Mouse (Mus musculus) kidney, postnatal 0 days (tissue): ENCODE measurements around the gene Wdr59. TPM values are rescaled to one million over a fixed set of nuclear protein-coding genes. Genes with fewer than 3 reads are reported as not detected.

Experiments
- ATAC-seq: fragments of 200-750 bp; cut with Nextera tagmentation; replicated peaks from 2 replicates; pipeline ENCODE4 v1.8.0; 2017; ENCODE audit warnings: low read depth, moderate number of reproducible peaks, moderate TSS enrichment, moderate library complexity; ENCODE audit not compliant: low FRiP score
- DNase-seq: peaks from one replicate; pipeline ENCODE4 v3.0.0-alpha.2; 2016; ENCODE audit warnings: low spot score
- H3K27ac ChIP-seq: fragments of 300-500 bp; sonication (generic); 2 replicates; pipeline ENCODE4 v1.5.1; 2014; ENCODE audit warnings: mild to moderate bottlenecking
- H3K27me3 ChIP-seq: fragments of 300-500 bp; sonication (generic); 2 replicates; pipeline ENCODE4 v1.6.1; 2014; ENCODE audit warnings: low read length, mixed read lengths; ENCODE audit not compliant: insufficient read depth
- H3K36me3 ChIP-seq: fragments of 300-500 bp; sonication (generic); 2 replicates; pipeline ENCODE4 v1.6.1; 2014; ENCODE audit warnings: low read length, mixed read lengths; ENCODE audit not compliant: insufficient read depth
- H3K4me1 ChIP-seq: fragments of 300-500 bp; sonication (generic); replicated peaks from 2 replicates; pipeline ENCODE4 v1.6.1; 2014; ENCODE audit warnings: antibody characterized with exemption, low read length, mixed read lengths; ENCODE audit not compliant: insufficient read depth
- H3K4me2 ChIP-seq: fragments of 300-500 bp; sonication (generic); 2 replicates; pipeline ENCODE4 v1.6.1; 2014; ENCODE audit warnings: mild to moderate bottlenecking, low read length, moderate library complexity, mixed read lengths
- H3K4me3 ChIP-seq: fragments of 300-500 bp; sonication (generic); replicated peaks from 2 replicates; pipeline ENCODE4 v1.5.1; 2014; ENCODE audit warnings: low read depth, low read length
- H3K9ac ChIP-seq: fragments of 300-500 bp; sonication (generic); 2 replicates; pipeline ENCODE4 v1.6.1; 2014; ENCODE audit warnings: low read depth, low read length
- H3K9me3 ChIP-seq: fragments of 300-500 bp; sonication (generic); replicated peaks from 2 replicates; pipeline ENCODE4 v1.6.1; 2016; ENCODE audit warnings: low read length, inconsistent platforms, mixed read lengths
- CTCF ChIP-seq: IDR thresholded peaks from 2 replicates; pipeline ENCODE4 v1.5.1; 2016; ENCODE audit warnings: antibody characterized with exemption, low read depth, mild to moderate bottlenecking, moderate library complexity
- WGBS: fragments of 180-500 bp; shearing (Covaris S2); extraction: QIAGEN DNeasy Blood & Tissue Kit; methylation state at CpG from one replicate; pipeline ENCODE4 v1.1.7; 2014; 5-methylcytosine and 5-hydroxymethylcytosine counted together
- polyA plus RNA-seq: library from polyadenylated mRNA; unstranded; fragments of >200 nt; fragmentation: Nextera tagmentation; extraction: Ambion mirVana; gene quantifications from 2 replicates; pipeline ENCODE4 v1.2.1, GENCODE M21; 2015

The Wdr59 gene
- polyA plus RNA-seq, 1 experiment from 2014 or later = 3.2 TPM

DNA sequence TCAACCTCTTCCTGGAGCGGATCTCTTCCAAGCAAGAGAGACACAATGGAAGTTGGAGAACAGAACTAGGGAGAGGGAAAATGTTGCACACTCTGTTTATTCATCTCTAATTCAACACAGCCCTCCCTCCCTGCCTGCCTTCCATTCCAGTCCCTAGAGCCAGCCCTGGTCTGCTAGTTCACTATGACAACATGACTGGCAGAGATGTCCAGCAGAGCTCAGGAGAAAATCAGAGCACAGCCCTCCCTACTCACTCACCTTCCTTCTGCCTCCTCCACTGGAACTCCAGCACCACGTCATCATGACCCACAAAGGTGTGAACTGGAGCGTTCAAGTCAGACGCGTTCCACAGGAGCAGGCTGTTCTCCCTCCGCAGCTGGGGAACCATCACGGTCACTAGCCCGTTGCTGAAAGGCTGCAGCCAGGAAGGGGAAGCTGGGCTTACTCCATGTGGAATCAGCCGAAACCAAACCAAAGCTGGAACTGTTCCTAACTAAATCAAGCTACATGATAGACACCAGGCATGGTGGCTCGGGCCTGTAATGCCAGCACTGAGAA lies 31.8 kb downstream of the Wdr59 start:
- peak; percentile 69 for ATAC-seq

DNA sequence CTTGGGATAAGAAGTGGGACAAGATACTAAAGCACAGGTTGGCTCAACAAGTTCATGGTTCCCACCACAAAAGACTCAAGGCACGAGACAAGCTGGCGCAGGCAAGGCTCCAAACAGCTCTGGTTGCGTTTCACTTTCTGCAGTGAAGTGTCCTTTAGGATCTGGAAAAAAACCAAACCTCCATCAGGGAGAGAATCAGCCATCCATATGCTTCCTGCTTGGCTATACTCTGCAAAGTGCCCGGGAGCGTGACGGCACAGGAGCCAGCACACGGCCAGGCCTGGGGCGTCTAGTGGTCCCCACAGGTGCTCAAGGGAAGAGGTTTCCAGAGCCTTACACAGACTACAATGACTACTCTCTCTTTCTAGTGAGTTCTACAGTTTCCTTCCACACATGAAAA lies 41.2 kb downstream of the Wdr59 start:
- no peak for TF ChIP-seq CTCF
- H3K27ac ChIP-seq = no peak overlapping the region
- H3K4me2 ChIP-seq = no peak overlapping the region
- no peaks in the 10 kb centered on the region for H3K9me3 ChIP-seq
- H3K4me1 ChIP-seq = no peaks in the 10 kb centered on the region
- peaks cover 33% of the 10 kb centered on the region for H3K36me3 ChIP-seq
- 83% methylated on average over 8 of the region's 8 CpGs for WGBS
- DNase-seq (no peak), ATAC-seq (no peak)
- no peak overlapping the region for H3K9ac ChIP-seq
- H3K4me3 ChIP-seq = no peak overlapping the region
- no peaks in the 10 kb centered on the region for H3K27me3 ChIP-seq

More for the DNA sequence above, 31.8 kb downstream of the Wdr59 start:
- Histone ChIP-seq H3K4me1 (no peaks in the 10 kb centered on the region), H3K4me2 (no peak overlapping the region), H3K36me3 (0 out of 2 replicates have a peak, but pooled peaks cover 4% of the 10 kb centered on the region), H3K27ac (no peak overlapping the region), H3K4me3 (no peak overlapping the region), H3K9ac (no peak overlapping the region), H3K27me3 (no peaks in the 10 kb centered on the region), H3K9me3 (no peaks in the 10 kb centered on the region)
- 53% methylated on average over 10 of the region's 10 CpGs for WGBS
- DNase-seq = no peak
- TF ChIP-seq CTCF = no peak

DNA sequence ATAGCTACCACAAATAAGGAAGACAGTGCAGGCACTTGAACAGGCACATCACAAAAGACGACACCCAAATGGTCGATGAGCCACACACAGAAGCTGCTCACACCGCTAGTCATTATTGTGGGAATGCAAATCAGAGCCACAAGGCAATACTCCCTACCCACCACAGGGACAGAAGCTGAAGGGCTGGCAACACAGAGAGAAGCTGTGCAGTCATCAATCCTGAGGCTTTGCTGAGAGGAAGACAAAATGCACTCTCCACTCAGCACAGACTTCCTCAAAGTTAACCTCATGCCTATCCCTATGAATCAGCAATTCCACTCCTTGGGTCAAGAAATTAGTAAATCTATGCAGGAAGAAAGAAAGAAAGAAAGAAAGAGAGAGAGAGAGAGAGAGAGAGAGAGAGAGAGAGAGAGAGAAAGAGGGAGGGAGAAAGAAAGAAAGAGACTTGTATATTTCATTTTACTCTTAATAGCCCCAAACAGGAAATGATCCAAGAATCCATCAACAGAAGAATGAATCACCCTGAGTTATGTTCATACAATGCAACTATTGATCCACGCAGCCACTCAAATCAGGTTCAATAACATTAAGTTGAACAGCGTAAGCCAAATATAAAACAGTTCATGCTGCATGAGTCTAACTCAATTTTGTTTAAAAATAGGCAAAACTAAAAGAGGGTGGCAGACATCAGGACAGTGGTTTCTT lies 44.0 kb downstream of the Wdr59 start:
- H3K27me3 ChIP-seq = no peaks in the 10 kb centered on the region
- no peak overlapping the region for H3K9ac ChIP-seq
- no peaks in the 10 kb centered on the region for H3K4me1 ChIP-seq
- no peak for DNase-seq
- no peak for ATAC-seq
- H3K36me3 ChIP-seq = peaks cover 37% of the 10 kb centered on the region
- H3K4me2 ChIP-seq = no peak overlapping the region
- 83% methylated on average over 5 of the region's 5 CpGs for WGBS
- H3K4me3 ChIP-seq = no peak overlapping the region
- no peak for TF ChIP-seq CTCF
- H3K27ac ChIP-seq = no peak overlapping the region
- H3K9me3 ChIP-seq = no peaks in the 10 kb centered on the region

DNA sequence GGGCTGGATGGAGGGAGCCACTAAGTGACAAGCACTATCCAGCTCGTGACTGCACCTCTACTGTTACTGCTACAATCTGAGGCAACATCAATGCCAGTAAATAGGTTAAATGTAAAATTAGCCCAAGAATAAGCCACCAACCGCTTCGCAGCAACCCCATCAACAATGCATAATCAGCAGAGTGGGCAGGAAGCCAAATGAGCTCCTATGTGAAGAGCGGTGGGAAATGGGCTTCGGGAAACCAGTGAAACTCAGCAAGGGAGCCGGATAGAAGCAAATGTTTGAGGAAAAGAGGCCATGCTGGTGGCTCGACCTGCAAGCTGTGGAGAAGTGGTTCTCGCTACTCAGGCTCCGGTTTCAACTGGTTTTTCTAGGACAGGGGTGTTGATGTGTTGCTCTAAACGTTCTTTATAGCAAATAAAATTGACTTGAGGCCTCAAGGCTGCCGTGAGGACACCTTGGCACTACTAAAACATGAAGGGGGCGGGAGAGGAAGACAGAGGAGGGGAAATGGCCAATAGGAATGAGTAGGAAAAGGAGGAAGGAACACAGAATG lies 50.3 kb downstream of the Wdr59 start:
- Histone ChIP-seq H3K4me1 (no peaks in the 10 kb centered on the region), H3K27ac (no peak overlapping the region), H3K4me2 (no peak overlapping the region), H3K36me3 (peaks cover 18% of the 10 kb centered on the region), H3K9ac (no peak overlapping the region), H3K9me3 (no peaks in the 10 kb centered on the region), H3K27me3 (no peaks in the 10 kb centered on the region), H3K4me3 (no peak overlapping the region)
- ATAC-seq = 0 out of 2 replicates have a peak, but pooled peaks have one; percentile 21
- no peak for DNase-seq
- 70% methylated on average over 12 of the region's 12 CpGs for WGBS
- no peak for TF ChIP-seq CTCF

DNA sequence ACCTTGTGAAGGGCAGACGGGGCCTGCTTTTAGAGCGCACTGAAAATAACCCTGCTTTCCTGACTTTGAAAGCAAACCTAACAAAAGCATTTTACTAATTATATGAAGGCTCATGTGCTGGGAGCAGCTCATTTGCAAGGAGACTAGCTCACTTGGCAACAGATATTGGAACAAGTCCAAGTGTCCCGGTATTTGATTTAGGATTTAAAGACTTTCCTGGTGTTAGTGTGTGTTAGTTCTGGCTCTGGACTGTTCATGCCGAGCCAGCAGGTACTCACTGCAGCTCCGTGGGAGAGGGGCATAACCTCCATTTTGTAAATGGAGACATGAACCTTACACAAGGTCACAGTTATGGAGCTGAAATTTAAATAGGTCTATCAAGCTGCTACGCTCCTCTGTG lies 52.9 kb downstream of the Wdr59 start:
- WGBS = 41% methylated on average over 6 of the region's 6 CpGs
- Histone ChIP-seq H3K27me3 (no peaks in the 10 kb centered on the region), H3K4me1 (no peaks in the 10 kb centered on the region), H3K36me3 (peaks cover 6% of the 10 kb centered on the region; the same call in 1 of the 2 replicates), H3K4me3 (no peak overlapping the region), H3K9ac (no peak overlapping the region), H3K9me3 (no peaks in the 10 kb centered on the region), H3K4me2 (no peak overlapping the region), H3K27ac (0 out of 2 replicates have a peak overlapping the region, but pooled peaks have one; percentile 3)
- TF ChIP-seq CTCF = no peak
- DNase-seq (peak; percentile 41), ATAC-seq (no peak)

DNA sequence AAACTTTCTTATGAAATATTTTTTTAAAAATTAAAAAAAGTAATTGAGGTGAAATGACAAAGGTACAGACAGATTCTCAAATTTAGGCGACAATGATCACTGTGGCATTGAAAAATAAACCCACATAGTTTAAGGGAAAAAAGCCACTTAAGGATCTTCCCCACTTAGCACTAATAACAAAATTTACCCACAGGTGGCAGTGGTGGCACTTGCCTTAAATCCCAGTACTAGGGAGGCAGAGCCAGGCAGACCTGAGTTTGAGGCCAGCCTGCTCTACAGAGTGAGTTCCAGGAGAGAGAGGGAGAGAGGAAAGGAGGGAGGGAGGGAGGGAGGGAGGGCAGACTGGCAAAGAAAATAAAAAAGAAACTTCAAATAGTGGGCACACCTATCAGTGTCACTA lies 56.6 kb downstream of the Wdr59 start:
- no peak overlapping the region for H3K9ac ChIP-seq
- 97% methylated on average over 1 of the region's 1 CpGs for WGBS

More for the DNA sequence above, 56.6 kb downstream of the Wdr59 start:
- Histone ChIP-seq H3K4me1 (no peaks in the 10 kb centered on the region), H3K27ac (no peak overlapping the region), H3K36me3 (peaks cover 8% of the 10 kb centered on the region; the same call in 1 of the 2 replicates), H3K9me3 (no peaks in the 10 kb centered on the region), H3K4me2 (no peak overlapping the region), H3K4me3 (no peak overlapping the region), H3K27me3 (no peaks in the 10 kb centered on the region)
- no peak for ATAC-seq
- TF ChIP-seq CTCF = peak; percentile 48; the same call in 1 of the 2 replicates
- DNase-seq = no peak
